Mouse (Mus musculus) large intestine, adult 2 months (tissue): Measurements from ENCODE around the gene Fam89a. TPM values are rescaled to one million over a fixed set of nuclear protein-coding genes. Genes with fewer than 3 reads are reported as not detected.

Experiments
- DNase-seq: peaks from one replicate; pipeline ENCODE4 v3.0.0-alpha.2; 2012; ENCODE audit warnings: low read depth, low spot score
- WGBS: fragments of 180-500 bp; shearing (Covaris S2); methylation state at CpG from one replicate; pipeline ENCODE4 v1.1.7; 2018; 5-methylcytosine and 5-hydroxymethylcytosine counted together
- polyA plus RNA-seq: library from polyadenylated mRNA; depleted of rRNA; stranded (reverse); fragments of >200 nt; gene quantifications from 2 replicates; pipeline ENCODE4 v1.2.3, GENCODE M21; 2012; rRNA removed

The Fam89a gene
- polyA plus RNA-seq = 0.91 and 1.5 TPM in 2 replicates

GRCm38 (mm10) chr8:124751709-124752173 is at the start of gene Fam89a:
Gene Fam89a, minus strand, starts transcription at chr8:124751832.
- 1% methylated on average over 37 of the region's 41 CpGs for WGBS
- no peak for DNase-seq

GRCm38 (mm10) chr8:124800542-124800941 is 48.9 kb upstream of the Fam89a start:
- 34% methylated on average over 11 of the region's 11 CpGs for WGBS
- no peak for DNase-seq

- no peak for DNase-seq
- WGBS = 73% methylated on average over 8 of the region's 8 CpGs
Measured at GRCm38 (mm10) chr8:124795781-124796488, 44.3 kb upstream of the Fam89a start.

- no peak for DNase-seq
- WGBS = under 1% methylated on average over 25 of the region's 25 CpGs
Measured at GRCm38 (mm10) chr8:124794486-124794780, 42.8 kb upstream of the Fam89a start.

GRCm38 (mm10) chr8:124793661-124794485 is 42.2 kb upstream of the Fam89a start:
- WGBS = 2% methylated on average over 80 of the region's 81 CpGs
- DNase-seq = no peak

- under 1% methylated on average over 50 of the region's 51 CpGs for WGBS
- no peak for DNase-seq
Measured at GRCm38 (mm10) chr8:124793172-124793651, 41.6 kb upstream of the Fam89a start.

DNA sequence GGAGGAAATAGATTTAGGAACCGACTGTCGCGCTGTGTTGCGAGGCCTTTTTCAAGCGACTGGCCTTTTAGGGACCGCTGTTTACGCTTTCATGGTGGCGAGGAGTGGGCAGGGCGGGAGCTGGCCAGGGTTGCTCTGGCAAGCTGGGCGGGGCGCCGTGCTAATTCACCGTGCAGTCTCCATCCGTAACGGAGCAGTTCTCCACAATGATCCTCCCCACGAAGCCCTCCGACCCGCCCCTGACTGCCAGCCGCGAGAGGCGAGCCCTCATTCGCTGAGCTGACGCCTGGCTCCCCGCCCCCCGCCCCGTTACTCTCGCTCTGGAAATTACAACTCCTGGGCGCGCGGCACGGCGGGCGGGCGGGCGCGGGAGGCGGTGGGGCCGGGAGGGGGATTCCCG is 41.1 kb upstream of the Fam89a start, which contains the start of gene Trim67:
Gene Trim67 (plus strand): TSS at position 385 of the 400 bp plus-strand sequence.
- DNase-seq = no peak
- WGBS = under 1% methylated on average over 39 of the region's 39 CpGs

GRCm38 (mm10) chr8:124792186-124792585 is 40.6 kb upstream of the Fam89a start:
- DNase-seq = no peak

GRCm38 (mm10) chr8:124791751-124792150 is 40.1 kb upstream of the Fam89a start:
- no peak for DNase-seq
- 46% methylated on average over 4 of the region's 4 CpGs for WGBS

More at GRCm38 (mm10) chr8:124792186-124792585, 40.6 kb upstream of the Fam89a start:
- WGBS = under 1% methylated on average over 32 of the region's 32 CpGs

DNA sequence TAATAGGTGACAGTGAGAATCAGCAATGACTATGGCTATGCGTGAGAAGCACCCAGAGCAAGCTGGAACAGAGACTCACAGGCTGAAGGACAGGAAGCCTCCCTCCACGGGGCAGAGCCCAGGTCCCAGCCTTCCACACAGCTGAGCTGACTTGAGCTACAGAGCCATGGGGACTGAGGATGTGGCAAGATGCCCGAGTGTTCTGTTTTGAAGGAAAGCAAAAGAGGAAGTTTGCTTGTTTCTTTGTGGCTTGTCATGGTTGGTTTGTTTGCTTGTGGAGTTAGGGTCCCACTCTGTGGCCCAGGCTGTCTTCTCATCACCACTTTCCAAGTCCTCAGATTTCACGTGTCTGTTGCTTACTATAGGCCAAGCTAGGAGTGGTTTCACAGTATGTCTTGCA is 39.0 kb upstream of the Fam89a start:
- WGBS = 69% methylated on average over 4 of the region's 4 CpGs
- no peak for DNase-seq

DNA sequence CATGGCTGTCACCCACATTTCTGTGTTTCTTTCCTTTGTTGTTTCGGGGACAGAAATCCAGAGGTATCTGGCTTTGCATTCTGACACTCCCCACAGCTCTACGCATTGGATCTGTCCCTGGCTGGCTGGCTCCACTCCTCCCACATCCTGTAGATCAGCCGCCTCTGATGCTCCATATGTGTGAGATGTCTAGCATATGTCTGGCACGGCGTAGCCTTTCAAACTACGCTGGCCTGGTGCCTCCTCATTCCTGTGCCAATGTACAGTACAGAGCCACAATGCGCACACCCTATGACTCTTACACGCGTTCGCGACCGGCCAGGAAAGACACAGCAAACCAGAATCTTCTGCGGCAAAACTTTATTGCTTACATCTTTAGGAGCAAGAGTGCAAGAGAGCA is 33.0 kb upstream of the Fam89a start:
- no peak for DNase-seq
- WGBS = 85% methylated on average over 13 of the region's 13 CpGs

GRCm38 (mm10) chr8:124783228-124783627 is 31.6 kb upstream of the Fam89a start:
- WGBS = 86% methylated on average over 15 of the region's 15 CpGs

GRCm38 (mm10) chr8:124782431-124782830 is 30.8 kb upstream of the Fam89a start:
- no peak for DNase-seq
- 69% methylated on average over 3 of the region's 3 CpGs for WGBS

More at GRCm38 (mm10) chr8:124783228-124783627, 31.6 kb upstream of the Fam89a start:
- DNase-seq = no peak

GRCm38 (mm10) chr8:124780236-124780635 is 28.6 kb upstream of the Fam89a start:
- 8% methylated on average over 7 of the region's 7 CpGs for WGBS
- no peak for DNase-seq

GRCm38 (mm10) chr8:124775695-124776094 is 24.1 kb upstream of the Fam89a start:
- no peak for DNase-seq
- 17% methylated on average over 16 of the region's 16 CpGs for WGBS

GRCm38 (mm10) chr8:124772389-124772788 is 20.8 kb upstream of the Fam89a start:
- DNase-seq = no peak
- WGBS = 83% methylated on average over 2 of the region's 2 CpGs

- 65% methylated on average over 7 of the region's 7 CpGs for WGBS
- DNase-seq = no peak
Measured at GRCm38 (mm10) chr8:124763061-124763460, 11.4 kb upstream of the Fam89a start.

GRCm38 (mm10) chr8:124758544-124758943 is 6.9 kb upstream of the Fam89a start:
- WGBS = 28% methylated on average over 3 of the region's 3 CpGs
- no peak for DNase-seq

DNA sequence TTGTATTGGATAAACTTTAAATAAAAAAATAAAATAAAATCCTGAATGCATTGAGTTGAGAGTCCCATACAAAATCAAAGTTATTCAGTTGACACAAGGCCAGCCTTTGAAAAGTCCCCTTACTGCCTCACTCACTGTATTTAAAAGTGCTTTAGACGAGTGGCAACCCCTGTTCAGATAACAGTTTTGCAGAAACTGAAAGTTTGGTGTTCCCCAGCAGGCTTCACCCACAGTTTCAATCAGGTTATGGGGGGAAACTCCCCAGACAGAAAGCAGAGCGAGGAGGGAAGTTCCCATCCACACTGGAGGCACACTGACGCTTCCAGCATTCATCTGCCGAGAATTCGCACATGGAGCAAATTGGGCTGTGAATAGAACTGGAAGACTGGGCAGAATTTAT is 5.0 kb upstream of the Fam89a start:
- WGBS = 74% methylated on average over 5 of the region's 5 CpGs
- no peak for DNase-seq

- DNase-seq = no peak
- WGBS = 69% methylated on average over 2 of the region's 2 CpGs
Measured at GRCm38 (mm10) chr8:124756153-124756552, 4.5 kb upstream of the Fam89a start.

DNA sequence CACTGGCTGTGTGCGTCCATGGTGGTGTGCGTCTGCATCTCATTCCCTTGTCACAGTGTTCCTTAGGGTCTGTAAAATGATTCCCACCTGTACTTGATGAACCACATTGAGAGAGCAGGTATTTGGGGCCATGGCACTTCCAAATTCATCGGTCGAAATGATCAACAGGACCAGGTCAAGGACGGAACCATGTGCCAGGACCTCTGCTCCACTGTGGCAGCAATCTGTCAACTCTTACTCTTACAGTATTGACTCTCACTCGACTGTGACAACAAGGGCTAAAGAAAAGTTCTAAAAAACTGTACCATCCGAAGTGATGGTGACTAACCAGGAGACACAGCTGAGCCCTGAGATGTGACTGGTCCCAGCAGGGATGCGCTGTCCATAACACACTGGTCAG is 3.8 kb upstream of the Fam89a start:
- WGBS = 83% methylated on average over 8 of the region's 8 CpGs
- DNase-seq = no peak
